Comparison of ENCODE assay signal across 8 mouse cellular contexts in the genomic region with DNA sequence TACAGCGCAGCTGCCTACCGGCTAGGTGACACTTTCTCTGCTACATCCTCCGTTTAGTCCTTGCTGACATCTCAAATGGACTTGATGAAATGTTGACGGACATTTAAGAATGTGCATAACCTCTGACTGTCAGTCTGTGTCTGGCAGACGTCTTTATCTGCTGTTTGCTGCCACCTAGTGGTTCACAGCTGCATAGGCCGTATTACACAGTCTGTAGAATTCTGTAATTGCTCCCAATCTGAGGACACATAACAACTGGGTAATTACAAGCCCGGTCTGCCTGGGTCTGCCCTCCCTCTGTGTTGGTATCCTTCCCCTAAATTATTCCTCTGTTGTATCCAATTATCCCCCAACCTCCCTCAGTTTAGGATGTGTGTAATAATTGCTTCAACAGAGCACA. TPM values are rescaled to one million over a fixed set of nuclear protein-coding genes. Genes with fewer than 3 reads are reported as not detected.
DNase-seq lines count a peak whose midpoint lies in the region; ATAC-seq and TF ChIP-seq lines count a peak whose summit lies in the region.

No protein-coding gene starts in this region.

- 0 out of 2 replicates have a peak, but pooled peaks cover 6% of the 10 kb centered on the region for H3K4me1 ChIP-seq in hindbrain, embryonic 10.5 days (replicated peaks)
- H3K4me1 ChIP-seq in hindbrain, embryonic 12.5 days, result no peaks in the 10 kb centered on the region
- H3K4me1 ChIP-seq in cerebellum, adult 2 months (ENCODE audit: control insufficient read depth, insufficient read depth, low read length), result peaks cover 15% of the 10 kb centered on the region
- 0 out of 2 replicates have a peak, but pooled peaks cover 3% of the 10 kb centered on the region for H3K4me1 ChIP-seq in midbrain, embryonic 13.5 days (replicated peaks)

- 13% methylated on average over 7 of the region's 7 CpGs for WGBS in hindbrain, embryonic 10.5 days
- WGBS in hindbrain, embryonic 12.5 days, result 10% methylated on average over 7 of the region's 7 CpGs
- WGBS in cerebellum, adult 2 months, result 9% methylated on average over 7 of the region's 7 CpGs
- WGBS in midbrain, embryonic 13.5 days, result 11% methylated on average over 7 of the region's 7 CpGs

- ATAC-seq in hindbrain, embryonic 12.5 days (ENCODE audit: low FRiP score), result no peak
- ATAC-seq in midbrain, embryonic 13.5 days, result peak; percentile 87

- peak; percentile 87 for TF ChIP-seq CTCF in cerebellum, adult 2 months (IDR thresholded peaks at IDR 0.05; ENCODE audit: borderline replicate concordance, insufficient read depth, low read depth, low read length)

- H3K36me3 ChIP-seq in hindbrain, embryonic 10.5 days, result no peaks in the 10 kb centered on the region
- no peaks in the 10 kb centered on the region for H3K36me3 ChIP-seq in hindbrain, embryonic 12.5 days
- no peaks in the 10 kb centered on the region for H3K36me3 ChIP-seq in midbrain, embryonic 13.5 days

- DNase-seq in hindbrain, embryonic 10.5 days (ENCODE audit: low spot score), result peak; percentile 65
- DNase-seq in cerebellum, adult 2 months, result peak; percentile 76 to 81
- peak; percentile 68 for DNase-seq in forelimb bud, embryonic 11.5 days (ENCODE audit: low read depth, low spot score)
- peak; percentile 74 for DNase-seq in induced T-regulatory cell, adult 2 months (ENCODE audit: low read depth)
- peak; percentile 56 for DNase-seq in left cerebral cortex, adult 11 months (ENCODE audit: low spot score)
- peak; percentile 4 for DNase-seq in spleen, adult 12 weeks (ENCODE audit: low spot score)

- no peak overlapping the region for H3K27ac ChIP-seq in hindbrain, embryonic 10.5 days
- no peak overlapping the region for H3K27ac ChIP-seq in hindbrain, embryonic 12.5 days
- no peak overlapping the region for H3K27ac ChIP-seq in cerebellum, adult 2 months (ENCODE audit: insufficient read depth, low read length)
- H3K27ac ChIP-seq in midbrain, embryonic 13.5 days, result no peak overlapping the region

- H3K4me2 ChIP-seq in hindbrain, embryonic 12.5 days (replicated peaks), result no peak overlapping the region
- H3K4me2 ChIP-seq in midbrain, embryonic 13.5 days (replicated peaks), result no peak overlapping the region

- H3K27me3 ChIP-seq in hindbrain, embryonic 10.5 days (ENCODE audit: insufficient read depth, poor library complexity, severe bottlenecking), result peaks cover 8% of the 10 kb centered on the region; the same call in 1 of the 2 replicates
- 0 out of 2 replicates have a peak, but pooled peaks cover 8% of the 10 kb centered on the region for H3K27me3 ChIP-seq in hindbrain, embryonic 12.5 days
- H3K27me3 ChIP-seq in cerebellum, adult 2 months (ENCODE audit: control insufficient read depth, insufficient read depth, low read length), result no peaks in the 10 kb centered on the region
- H3K27me3 ChIP-seq in midbrain, embryonic 13.5 days, result peaks cover 7% of the 10 kb centered on the region; the same call in 1 of the 2 replicates

- no peak overlapping the region for H3K9ac ChIP-seq in hindbrain, embryonic 12.5 days
- no peak overlapping the region for H3K9ac ChIP-seq in midbrain, embryonic 13.5 days (replicated peaks)

- TF ChIP-seq POLR2A in cerebellum, adult 2 months (IDR thresholded peaks at IDR 0.05; ENCODE audit: borderline replicate concordance, insufficient read depth, low read length), result no peak

- no peak overlapping the region for H3K4me3 ChIP-seq in hindbrain, embryonic 10.5 days
- H3K4me3 ChIP-seq in hindbrain, embryonic 12.5 days, result no peak overlapping the region
- H3K4me3 ChIP-seq in cerebellum, adult 2 months (replicated peaks; ENCODE audit: insufficient read depth, low read depth, low read length), result no peak overlapping the region
- H3K4me3 ChIP-seq in midbrain, embryonic 13.5 days (replicated peaks), result no peak overlapping the region

- H3K9me3 ChIP-seq in hindbrain, embryonic 10.5 days, result no peaks in the 10 kb centered on the region
- no peaks in the 10 kb centered on the region for H3K9me3 ChIP-seq in hindbrain, embryonic 12.5 days (replicated peaks)
- H3K9me3 ChIP-seq in midbrain, embryonic 13.5 days, result peaks cover 2% of the 10 kb centered on the region; the same call in 1 of the 2 replicates

RNA-seq across cellular contexts. Expression of a gene that starts 31.0 kb away (rescaled TPM):
- not detected in 2 replicates for polyA plus RNA-seq in hindbrain, embryonic 10.5 days (2016; fragmentation: Nextera tagmentation; extraction: Ambion mirVana)
- polyA plus RNA-seq in hindbrain, embryonic 12.5 days (2016; fragmentation: Nextera tagmentation; extraction: Ambion mirVana), result not detected in 2 replicates
- polyA plus RNA-seq in cerebellum, adult 2 months (2012; rRNA removed), result not detected in 2 replicates
- polyA plus RNA-seq in midbrain, embryonic 13.5 days (2015; fragmentation: Nextera tagmentation; extraction: Ambion mirVana), result not detected in 2 replicates

Comparison
In these comparisons a context has a peak if more than half of its experiments do, and no peak if none do; other contexts are left out.
1. DNase-seq: peak in every context shown above with its lines; median percentile 78 in cerebellum, adult 2 months; 74 in induced T-regulatory cell, adult 2 months; 68 in forelimb bud, embryonic 11.5 days; 65 in hindbrain, embryonic 10.5 days; 56 in left cerebral cortex, adult 11 months; 4 in spleen, adult 12 weeks.